Mouse (Mus musculus) heart, postnatal 0 days (tissue): ENCODE results near the gene Selenot.

ENCODE experiments used
- CTCF ChIP-seq: IDR thresholded peaks from 2 replicates; pipeline ENCODE4 v1.5.1; 2016; ENCODE audit warnings: antibody characterized with exemption, control low read depth, low read depth
- EP300 ChIP-seq: IDR thresholded peaks from 2 replicates; pipeline ENCODE4 v1.6.1; 2016; ENCODE audit warnings: antibody characterized with exemption, low read depth

DNA sequence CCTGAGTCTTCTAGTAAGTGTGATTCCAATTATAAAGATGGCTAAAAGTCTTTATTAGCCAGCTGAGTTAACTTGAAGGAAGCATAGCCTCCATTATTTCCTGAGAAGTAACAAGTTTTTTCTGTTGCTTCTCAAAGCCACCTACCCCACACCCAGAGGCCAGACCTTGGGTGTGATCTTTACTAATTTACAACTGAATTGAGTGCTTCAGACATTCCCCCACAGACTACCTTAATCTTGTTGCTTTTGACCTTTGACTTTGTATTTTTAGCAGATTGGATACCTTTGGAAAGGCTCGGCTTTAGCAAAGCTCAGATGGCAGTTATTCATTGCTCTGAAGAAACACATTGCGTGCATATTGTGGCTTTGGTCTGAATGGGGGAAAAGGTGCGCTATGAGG is 5.6 kb upstream of the Selenot start:
- TF ChIP-seq CTCF (no peak), EP300 (no peak)
